Mouse (Mus musculus) MEL (cell line): ENCODE measurements around the gene Rpl24. TPM values are rescaled to one million over a fixed set of nuclear protein-coding genes. Genes with fewer than 3 reads are reported as not detected.

Experiments
- DNase-seq: peaks from one replicate; pipeline ENCODE4 v3.0.0; 2011; ENCODE audit warnings: low read depth, low spot score
- H3K27ac ChIP-seq: 2 replicates; pipeline ENCODE4 v1.5.1; 2012; ENCODE audit warnings: low read depth, mild to moderate bottlenecking, control low read depth, low read length, moderate library complexity; ENCODE audit not compliant: control insufficient read depth
- H3K27me3 ChIP-seq, 2 experiments: fragments of 150-350 bp in 1 of 2; sonication (generic) in 1 of 2; 2 replicates each; pipeline ENCODE4 v1.6.1; 2012; ENCODE audit warnings: low read length in 2 of 2, mild to moderate bottlenecking in 2 of 2, improper control_type of control experiment in 1 of 2, moderate library complexity in 1 of 2; ENCODE audit not compliant: insufficient read depth in 2 of 2, control insufficient read depth in 1 of 2
- H3K36me3 ChIP-seq, 2 experiments: 2 replicates each; pipeline ENCODE4 v1.6.1; 2012 to 2014; ENCODE audit warnings: low read length in 2 of 2, improper control_type of control experiment in 1 of 2, inconsistent platforms in 1 of 2, mild to moderate bottlenecking in 1 of 2; ENCODE audit not compliant: insufficient read depth in 2 of 2, control insufficient read depth in 1 of 2
- H3K4me1 ChIP-seq, 2 experiments: fragments of 150-350 bp in 1 of 2; sonication (generic) in 1 of 2; 2 replicates each; pipeline ENCODE4 v1.6.1; 2012; ENCODE audit warnings: low read length in 2 of 2, improper control_type of control experiment in 1 of 2, mild to moderate bottlenecking in 1 of 2; ENCODE audit not compliant: insufficient read depth in 2 of 2, control insufficient read depth in 1 of 2
- H3K4me3 ChIP-seq, 2 experiments: fragments of 150-350 bp in 1 of 2; sonication (generic) in 1 of 2; 2 replicates each; pipeline ENCODE4 v1.5.1; 2012; ENCODE audit warnings: low read depth in 2 of 2, low read length in 2 of 2, mild to moderate bottlenecking in 2 of 2, moderate library complexity in 2 of 2, control low read depth in 1 of 2, improper control_type of control experiment in 1 of 2; ENCODE audit not compliant: control insufficient read depth in 1 of 2, insufficient read depth in 1 of 2
- H3K79me2 ChIP-seq: 2 replicates; pipeline ENCODE4 v1.6.1; 2012; ENCODE audit warnings: mild to moderate bottlenecking, low read length, moderate library complexity; ENCODE audit not compliant: control insufficient read depth, poor library complexity, insufficient read depth
- H3K9ac ChIP-seq: 2 replicates; pipeline ENCODE4 v1.6.1; 2012; ENCODE audit warnings: low read depth, mild to moderate bottlenecking, control low read depth, low read length, moderate library complexity; ENCODE audit not compliant: control insufficient read depth, poor library complexity, severe bottlenecking
- H3K9me3 ChIP-seq: fragments of 150-350 bp; sonication (generic); replicated peaks from 2 replicates; pipeline ENCODE4 v1.6.1; 2012; ENCODE audit warnings: mild to moderate bottlenecking, low read length, improper control_type of control experiment, moderate library complexity; ENCODE audit not compliant: insufficient read depth
- BHLHE40 ChIP-seq: IDR thresholded peaks from 2 replicates; pipeline ENCODE4 v1.6.1; 2012; ENCODE audit warnings: low read depth, mild to moderate bottlenecking, inconsistent platforms, low read length, improper control_type of control experiment, borderline replicate concordance
- CHD1 ChIP-seq: IDR thresholded peaks from 2 replicates; pipeline ENCODE4 v1.6.1; 2012; ENCODE audit warnings: low read depth, mild to moderate bottlenecking, inconsistent platforms, low read length, improper control_type of control experiment
- CHD2 ChIP-seq: IDR thresholded peaks from 2 replicates; pipeline ENCODE4 v1.6.1; 2011; ENCODE audit warnings: low read length, improper control_type of control experiment
- E2F4 ChIP-seq: IDR thresholded peaks from 2 replicates; pipeline ENCODE4 v1.6.1; 2011; ENCODE audit warnings: low read depth, low read length, improper control_type of control experiment, borderline replicate concordance
- ELF1 ChIP-seq: IDR thresholded peaks from 2 replicates; pipeline ENCODE4 v1.6.1; 2014; ENCODE audit warnings: low read depth, mild to moderate bottlenecking, inconsistent platforms, low read length, improper control_type of control experiment, moderate library complexity
- HCFC1 ChIP-seq: IDR thresholded peaks from 2 replicates; pipeline ENCODE4 v1.6.1; 2012; ENCODE audit warnings: low read depth, mild to moderate bottlenecking, inconsistent platforms, low read length, improper control_type of control experiment, moderate library complexity
- JUND ChIP-seq: IDR thresholded peaks from 2 replicates; pipeline ENCODE4 v1.6.1; 2011; ENCODE audit warnings: low read depth, mild to moderate bottlenecking, improper control_type of control experiment, low read length
- KAT2A ChIP-seq: conservative IDR thresholded peaks from 2 replicates; pipeline ENCODE4 v1.6.1; 2012; ENCODE audit warnings: low read depth, low read length, improper control_type of control experiment, inconsistent platforms
- MAZ ChIP-seq: IDR thresholded peaks from 2 replicates; pipeline ENCODE4 v1.6.1; 2012; ENCODE audit warnings: low read depth, mild to moderate bottlenecking, inconsistent platforms, low read length, improper control_type of control experiment
- MEF2A ChIP-seq: IDR thresholded peaks from 2 replicates; pipeline ENCODE4 v1.6.1; 2014; ENCODE audit warnings: low read depth, mild to moderate bottlenecking, inconsistent platforms, low read length, improper control_type of control experiment; ENCODE audit not compliant: poor library complexity, insufficient replicate concordance, severe bottlenecking; ENCODE audit errors: extremely low read depth
- MXI1 ChIP-seq: IDR thresholded peaks from 2 replicates; pipeline ENCODE4 v1.6.1; 2011; ENCODE audit warnings: mild to moderate bottlenecking, low read depth, low read length, improper control_type of control experiment
- MYC ChIP-seq: IDR thresholded peaks from 2 replicates; pipeline ENCODE4 v1.6.1; 2011; ENCODE audit warnings: low read depth, mild to moderate bottlenecking, low read length, improper control_type of control experiment, moderate library complexity
- NELFE ChIP-seq: IDR thresholded peaks from 2 replicates; pipeline ENCODE4 v1.6.1; 2011; ENCODE audit warnings: low read depth, low read length, improper control_type of control experiment
- NRF1 ChIP-seq: IDR thresholded peaks from 2 replicates; pipeline ENCODE4 v1.6.1; 2014; ENCODE audit warnings: low read depth, mild to moderate bottlenecking, inconsistent platforms, low read length, improper control_type of control experiment, moderate library complexity; ENCODE audit not compliant: poor library complexity, insufficient read depth, severe bottlenecking
- POLR2A ChIP-seq, 2 experiments: IDR thresholded peaks; 2 replicates each; pipeline ENCODE4 v1.6.1; 2011 to 2012; ENCODE audit warnings: low read length in 2 of 2, mild to moderate bottlenecking in 2 of 2, control low read depth in 1 of 2, improper control_type of control experiment in 1 of 2, low read depth in 1 of 2, moderate library complexity in 1 of 2; ENCODE audit not compliant: control insufficient read depth in 1 of 2, insufficient read depth in 1 of 2, poor library complexity in 1 of 2
- POLR2AphosphoS2 ChIP-seq: IDR thresholded peaks from 2 replicates; pipeline ENCODE4 v1.6.1; 2011; ENCODE audit warnings: low read length, improper control_type of control experiment
- POLR2AphosphoS5 ChIP-seq: IDR thresholded peaks from 2 replicates; pipeline ENCODE4 v1.6.1; 2012; ENCODE audit warnings: low read depth, borderline replicate concordance, mild to moderate bottlenecking, inconsistent platforms, low read length, moderate library complexity, mixed read lengths
- RAD21 ChIP-seq: IDR thresholded peaks from 2 replicates; pipeline ENCODE4 v1.6.1; 2011; ENCODE audit warnings: mild to moderate bottlenecking, low read depth, low read length, improper control_type of control experiment
- SMC3 ChIP-seq: IDR thresholded peaks from 2 replicates; pipeline ENCODE4 v1.6.1; 2011; ENCODE audit warnings: low read depth, low read length, improper control_type of control experiment
- TAL1 ChIP-seq: IDR thresholded peaks from 2 replicates; pipeline ENCODE4 v1.6.1; 2012; ENCODE audit warnings: mild to moderate bottlenecking, inconsistent platforms, low read length, moderate library complexity, mixed read lengths
- TCF12 ChIP-seq: IDR thresholded peaks from 2 replicates; pipeline ENCODE4 v1.6.1; 2014; ENCODE audit warnings: low read depth, mild to moderate bottlenecking, inconsistent platforms, low read length, improper control_type of control experiment, moderate library complexity
- UBTF ChIP-seq: IDR thresholded peaks from 2 replicates; pipeline ENCODE4 v1.6.1; 2012; ENCODE audit warnings: low read depth, mild to moderate bottlenecking, inconsistent platforms, low read length, improper control_type of control experiment, moderate library complexity, borderline replicate concordance; ENCODE audit not compliant: insufficient read depth
- USF2 ChIP-seq, 2 experiments: IDR thresholded peaks; 2 replicates each; pipeline ENCODE4 v1.6.1; 2011 to 2012; ENCODE audit warnings: improper control_type of control experiment in 2 of 2, low read length in 2 of 2, borderline replicate concordance in 1 of 2, inconsistent platforms in 1 of 2, low read depth in 1 of 2, mild to moderate bottlenecking in 1 of 2; ENCODE audit not compliant: insufficient read depth in 1 of 2
- ZKSCAN1 ChIP-seq: IDR thresholded peaks from 2 replicates; pipeline ENCODE4 v1.6.1; 2012; ENCODE audit warnings: low read depth, mild to moderate bottlenecking, inconsistent platforms, low read length, improper control_type of control experiment, moderate library complexity
- polyA plus RNA-seq, 2 experiments: library from polyadenylated mRNA; stranded (reverse) in 1 of 2; unstranded in 1 of 2; fragments of >175 nt in 1 of 2; fragments of >200 nt in 1 of 2; gene quantifications; 2 replicates each; pipeline versions ENCODE4 v1.2.1 to v1.2.4; 2012; ENCODE audit warnings: low replicate concordance in 2 of 2, low read depth in 1 of 2; ENCODE audit not compliant: insufficient read length in 2 of 2, insufficient read depth in 1 of 2, missing spikeins in 1 of 2
- total RNA-seq: library from RNA; depleted of rRNA; stranded (reverse); fragments of 300-350 nt; gene quantifications from 2 replicates; pipeline ENCODE4 v1.2.3, GENCODE M21; 2012

The Rpl24 gene
- total and polyA plus RNA-seq, 3 experiments = 132 to 1,552 TPM; not detected in 1

- Histone ChIP-seq H3K4me3 (no peak overlapping the region), H3K27me3 (no peaks in the 10 kb centered on the region), H3K36me3 (peaks cover 0 to 31% of the 10 kb centered on the region in 2 experiments; a peak in 2 of 4 replicates), H3K79me2 (no peaks in the 10 kb centered on the region; the same call in 1 of the 2 replicates), H3K9me3 (no peaks in the 10 kb centered on the region), H3K27ac (no peak overlapping the region), H3K4me1 (no peaks in the 10 kb centered on the region), H3K9ac (no peak overlapping the region)
- DNase-seq = no peak
- TF ChIP-seq TAL1 (no peak), E2F4 (no peak), RAD21 (no peak), MAZ (no peak), POLR2AphosphoS5 (no peak), KAT2A (no peak), NELFE (no peak), TCF12 (no peak), CHD1 (no peak), POLR2A (IDR thresholded peaks at IDR 0.05; ENCODE audit: control insufficient read depth in 1 of 2, insufficient read depth in 1 of 2, low read depth in 1 of 2, low read length in 2 of 2, poor library complexity in 1 of 2) (no peak), MYC (no peak), CHD2 (no peak), MEF2A (no peak)
Measured at GRCm38 (mm10) chr16:55990311-55990710, 24.2 kb downstream of the Rpl24 start.

- DNase-seq = no peak
- H3K9ac ChIP-seq = no peak overlapping the region
- H3K36me3 ChIP-seq = peaks cover 0 to 37% of the 10 kb centered on the region in 2 experiments; a peak in 2 of 4 replicates
Measured at GRCm38 (mm10) chr16:55994235-55994634, 28.2 kb downstream of the Rpl24 start.

GRCm38 (mm10) chr16:56006798-56007197, 40.7 kb downstream of the Rpl24 start:
- H3K79me2 ChIP-seq = no peaks in the 10 kb centered on the region
- H3K27ac ChIP-seq = no peak overlapping the region
- no peaks in the 10 kb centered on the region for H3K27me3 ChIP-seq
- no peak overlapping the region for H3K4me3 ChIP-seq
- H3K4me1 ChIP-seq = peaks cover 0 to 6% of the 10 kb centered on the region in 2 experiments; a peak in 2 of 4 replicates
- TF ChIP-seq USF2 (IDR thresholded peaks at IDR 0.05; ENCODE audit: borderline replicate concordance in 1 of 2, insufficient read depth in 1 of 2, low read depth in 1 of 2, low read length in 2 of 2) = no peak
- TF ChIP-seq ZKSCAN1 = no peak
- TF ChIP-seq SMC3 = no peak
- no peak for TF ChIP-seq MYC
- TF ChIP-seq NRF1 = no peak
- no peak for TF ChIP-seq BHLHE40
- TF ChIP-seq POLR2AphosphoS2 = no peak
- TF ChIP-seq TAL1 = no peak
- TF ChIP-seq UBTF = no peak
- TF ChIP-seq ELF1 = no peak
- no peak for TF ChIP-seq MXI1
- TF ChIP-seq CHD1 = no peak
- no peak overlapping the region for H3K9ac ChIP-seq
- H3K36me3 ChIP-seq = peaks cover 12 to 19% of the 10 kb centered on the region in 2 experiments
- DNase-seq = no peak
- no peaks in the 10 kb centered on the region for H3K9me3 ChIP-seq

More at GRCm38 (mm10) chr16:55994235-55994634, 28.2 kb downstream of the Rpl24 start:
- Histone ChIP-seq H3K9me3 (no peaks in the 10 kb centered on the region), H3K79me2 (no peaks in the 10 kb centered on the region), H3K4me1 (no peaks in the 10 kb centered on the region), H3K4me3 (no peak overlapping the region), H3K27me3 (no peaks in the 10 kb centered on the region), H3K27ac (no peak overlapping the region)
- TF ChIP-seq USF2 (IDR thresholded peaks at IDR 0.05; ENCODE audit: borderline replicate concordance in 1 of 2, insufficient read depth in 1 of 2, low read depth in 1 of 2, low read length in 2 of 2) (no peak), JUND (no peak), HCFC1 (no peak), TAL1 (no peak)
